Mouse (Mus musculus) left cerebral cortex, adult 18-20 months (tissue): Measurements from ENCODE around the gene Clec12a. TPM values are rescaled to one million over a fixed set of nuclear protein-coding genes. Genes with fewer than 3 reads are reported as not detected.

Experiments used
- DNase-seq, 2 experiments: peaks; one replicate each; pipeline ENCODE4 v3.0.0; 2021 to 2022; ENCODE audit warnings: low spot score in 2 of 2, mixed read lengths in 1 of 2
- total RNA-seq, 2 experiments: library from RNA; stranded (reverse); gene quantifications; 2 replicates each; pipeline ENCODE4 v1.2.3; 2021

Gene Clec12a
- total RNA-seq, 2 experiments from 2014 or later: 0.23 to 0.28 TPM

DNA sequence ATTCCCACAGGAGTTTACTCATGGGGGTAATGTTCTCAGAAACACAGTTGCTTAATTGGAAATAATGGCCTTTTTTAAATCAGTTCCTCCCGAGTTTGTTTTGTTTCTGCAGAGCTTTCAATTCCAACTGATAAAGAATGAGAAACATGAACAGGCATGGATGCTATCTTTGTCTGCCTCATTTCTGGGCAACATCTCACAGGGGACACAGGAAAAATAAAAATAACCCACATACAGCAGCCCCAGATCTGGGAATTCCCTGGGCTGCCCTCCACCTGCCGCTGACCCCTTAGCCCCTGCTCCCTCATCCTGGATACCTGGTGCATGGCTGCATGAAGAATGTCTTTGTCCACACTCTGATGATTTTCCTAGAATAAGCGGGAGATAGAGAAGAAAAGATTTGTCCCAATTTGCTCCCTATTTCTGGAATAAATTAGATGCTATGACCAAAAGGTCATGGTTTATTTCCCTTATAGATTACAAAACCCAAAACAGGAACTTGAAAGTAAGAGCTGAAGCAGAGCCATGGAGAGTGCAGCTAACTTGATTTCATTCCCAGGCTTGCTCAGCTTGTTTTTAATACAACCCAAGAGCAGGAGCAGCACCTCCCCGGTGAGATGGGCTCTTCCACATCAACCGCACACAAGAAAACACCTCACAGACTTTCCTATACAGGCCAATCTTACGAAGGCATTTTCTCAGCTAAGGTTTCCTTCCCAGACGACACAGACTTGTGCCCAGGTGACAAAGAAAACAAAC is 27.1 kb downstream of the Clec12a start:
- no peak for DNase-seq

DNA sequence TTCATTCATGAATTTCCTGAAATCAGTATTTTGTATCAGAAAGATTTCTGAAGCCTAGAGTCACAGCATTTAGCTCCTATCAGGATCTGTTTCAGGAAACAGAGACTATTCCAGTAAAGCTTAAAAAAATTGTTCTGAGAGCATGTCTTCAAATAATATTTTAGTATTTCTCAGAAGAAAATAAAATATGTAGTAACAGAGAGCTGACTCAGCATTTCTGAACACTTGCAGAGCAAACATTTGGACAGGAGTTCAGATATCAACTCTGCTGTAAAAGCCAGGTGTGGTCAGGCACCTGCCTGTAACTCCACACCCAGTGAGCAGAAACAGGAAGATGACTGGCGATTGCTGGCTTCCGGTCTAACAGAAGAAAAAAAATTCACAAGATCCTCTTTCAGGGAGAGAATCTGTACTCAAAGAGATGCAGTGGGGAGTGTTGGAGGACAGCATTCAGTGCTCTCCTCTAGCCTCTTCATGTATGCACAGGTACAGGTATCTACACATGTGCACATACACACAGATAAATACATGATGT is 32.5 kb downstream of the Clec12a start:
- no peak for DNase-seq

DNA sequence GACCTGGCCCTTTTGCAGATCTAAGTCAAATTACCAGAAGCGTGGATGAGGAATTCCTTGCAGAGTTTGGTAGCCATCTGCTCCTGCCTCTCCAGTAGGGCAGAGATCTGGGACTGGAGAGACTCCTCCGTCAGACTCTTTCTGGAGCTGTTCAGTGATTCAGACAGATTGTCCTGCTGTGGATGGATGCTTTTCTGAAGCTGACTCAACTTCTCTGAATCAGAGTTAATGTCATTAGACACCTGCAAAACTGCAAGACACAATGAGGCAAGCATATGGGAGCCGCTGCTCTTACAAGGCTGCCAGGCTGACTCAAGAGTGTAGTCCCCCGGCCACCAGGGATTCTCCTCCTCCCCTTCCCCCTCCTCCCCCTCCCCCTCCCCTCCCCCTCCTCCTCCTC is 38.0 kb downstream of the Clec12a start:
- DNase-seq: no peak

DNA sequence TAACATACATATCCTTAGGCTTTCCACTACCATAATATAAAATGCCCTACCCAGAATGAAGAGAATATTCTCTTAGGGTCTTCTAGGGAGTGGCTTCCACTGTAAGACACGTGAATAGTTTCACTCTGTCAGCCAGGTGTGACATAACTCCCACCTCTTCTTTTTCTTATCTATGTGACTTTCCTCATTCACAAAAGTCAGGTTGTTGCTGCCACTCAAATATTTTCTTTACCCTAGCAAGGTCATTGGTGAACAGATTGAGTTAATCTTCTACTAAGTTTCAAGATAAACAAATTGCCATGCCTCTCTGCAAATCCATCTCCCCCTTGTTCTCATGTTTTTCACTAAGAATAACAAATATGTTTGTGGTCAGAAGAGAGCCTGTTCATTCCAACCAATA is 39.2 kb downstream of the Clec12a start:
- no peak for DNase-seq

DNA sequence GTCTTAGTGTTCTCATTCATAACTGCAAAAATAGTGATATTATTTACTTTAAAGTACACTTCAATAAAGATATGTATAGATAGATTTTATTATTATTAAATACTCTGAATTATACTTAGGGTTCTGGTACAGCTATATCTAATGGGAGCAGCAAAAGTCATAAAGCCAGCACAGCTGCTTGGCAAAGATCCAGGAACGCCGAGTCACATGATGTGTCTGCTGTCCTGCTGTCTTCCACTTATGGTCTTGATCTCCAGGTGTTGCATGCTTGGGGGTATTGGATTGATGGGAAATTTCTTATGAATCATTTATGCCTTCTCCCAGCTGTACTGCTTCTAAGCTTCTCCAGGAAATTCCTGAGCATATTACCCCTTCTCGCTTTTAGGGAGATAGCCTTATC is 41.0 kb downstream of the Clec12a start:
- no peak for DNase-seq

DNA sequence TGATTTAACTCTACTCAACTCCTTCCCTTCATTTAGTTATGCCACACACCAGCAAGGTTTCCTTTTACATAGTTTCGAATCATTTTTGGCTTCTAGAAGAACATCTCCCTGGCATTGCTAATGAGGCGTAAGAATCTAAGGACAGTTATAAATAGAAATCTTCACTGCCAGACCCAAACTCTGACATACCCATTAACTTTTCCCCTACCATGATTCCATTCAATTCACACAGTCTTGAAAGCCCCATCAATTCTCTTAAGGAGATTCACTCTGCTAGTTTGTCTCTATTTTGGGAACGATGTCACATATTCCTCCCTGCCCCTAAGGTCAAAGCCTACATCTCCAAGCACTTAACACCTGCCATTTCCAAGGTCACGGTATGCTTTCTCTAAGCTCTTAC is 42.5 kb downstream of the Clec12a start:
- DNase-seq: no peak

DNA sequence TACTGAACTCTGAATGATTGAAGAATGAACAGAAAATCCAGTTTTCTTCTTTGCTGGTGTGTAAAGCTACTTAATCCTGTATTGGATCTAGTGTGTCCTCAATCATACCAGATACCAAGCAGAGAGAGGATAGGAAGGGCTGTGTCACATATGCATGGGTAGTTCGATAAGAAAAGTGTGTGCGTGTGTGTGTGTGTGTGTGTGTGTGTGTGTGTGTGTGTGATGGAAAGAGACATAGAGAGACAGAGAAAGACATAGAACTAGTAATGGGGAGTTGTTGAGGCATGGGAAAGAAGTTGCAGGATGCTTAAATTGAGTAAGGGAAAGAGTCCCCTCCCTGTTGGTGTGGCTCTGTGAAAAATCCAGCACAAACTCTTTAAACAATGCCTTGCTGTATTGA is 43.3 kb downstream of the Clec12a start, which contains the start of gene Clec12b:
Clec12b (minus strand) TSS at position 101 of the 400 bp plus-strand sequence.
- no peak for DNase-seq

DNA sequence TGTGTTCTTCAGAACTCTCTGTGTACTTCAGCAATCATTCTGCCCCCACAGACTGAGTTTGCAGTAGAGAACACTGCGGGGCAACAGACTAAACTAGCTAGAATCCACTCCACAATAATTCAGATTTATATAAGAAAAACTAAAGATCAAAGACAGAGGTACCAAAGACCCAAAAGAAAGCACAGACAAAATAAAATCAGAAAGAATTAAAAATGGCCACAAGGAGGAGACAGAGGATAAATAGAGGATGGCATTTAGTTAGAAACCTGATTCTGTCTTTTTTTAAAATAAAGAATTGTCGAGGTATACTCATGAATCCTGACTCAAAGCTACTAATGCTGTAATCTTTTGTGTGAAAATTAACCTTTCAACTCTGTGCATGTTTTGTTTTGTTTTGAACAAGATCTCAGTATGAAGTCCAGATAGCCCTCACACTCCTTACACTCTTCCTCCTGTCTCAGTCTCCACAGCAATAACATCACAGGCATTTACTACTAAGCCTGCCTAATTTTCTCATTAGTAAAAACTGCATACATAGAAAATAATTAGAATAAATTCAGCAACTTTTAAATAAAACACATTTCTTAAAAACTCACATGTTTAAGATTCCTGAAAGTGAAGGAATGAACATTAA is 50.7 kb downstream of the Clec12a start:
- DNase-seq: no peak

DNA sequence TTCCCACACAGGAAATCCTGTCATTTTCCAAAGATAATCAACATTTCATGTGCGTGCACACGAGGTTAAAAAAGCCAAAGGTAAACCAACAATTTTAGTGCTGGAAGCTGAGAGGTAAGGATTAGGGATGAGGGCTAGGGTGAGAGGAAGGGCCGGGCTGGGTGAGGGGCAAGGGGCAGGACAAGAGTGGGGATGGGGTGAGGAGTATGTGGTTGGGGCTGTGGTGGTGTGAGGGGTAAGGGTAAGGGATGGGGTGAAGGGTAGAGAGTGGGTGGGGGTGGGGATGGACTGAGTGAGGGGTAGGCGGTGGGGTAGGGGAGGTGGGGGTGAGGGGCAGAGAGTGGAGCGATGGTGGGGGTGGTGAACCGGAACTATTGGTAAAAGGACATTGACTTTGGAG is 51.2 kb downstream of the Clec12a start:
- no peak for DNase-seq

DNA sequence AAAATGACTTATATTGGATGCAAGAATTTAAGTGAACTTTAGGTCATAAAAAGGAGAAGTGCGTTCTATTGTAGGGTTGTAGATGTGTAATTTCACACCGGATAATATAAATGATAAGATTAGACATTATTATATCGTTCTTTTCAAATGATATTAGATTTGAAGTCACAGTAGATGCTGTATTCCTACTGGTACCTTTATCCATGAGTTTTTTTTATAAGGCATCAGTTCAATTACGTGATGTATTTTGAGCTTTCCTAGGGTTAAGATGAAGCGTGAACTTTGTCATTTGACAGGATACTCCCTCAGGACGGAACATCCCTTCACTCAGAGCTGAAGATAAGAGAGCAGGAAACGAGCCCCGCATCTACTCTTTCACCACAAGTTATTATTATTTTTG is 54.5 kb downstream of the Clec12a start, which contains the start of gene Clec1b:
Clec1b (plus strand) TSS at position 301 of the 400 bp plus-strand sequence.
- no peak for DNase-seq

DNA sequence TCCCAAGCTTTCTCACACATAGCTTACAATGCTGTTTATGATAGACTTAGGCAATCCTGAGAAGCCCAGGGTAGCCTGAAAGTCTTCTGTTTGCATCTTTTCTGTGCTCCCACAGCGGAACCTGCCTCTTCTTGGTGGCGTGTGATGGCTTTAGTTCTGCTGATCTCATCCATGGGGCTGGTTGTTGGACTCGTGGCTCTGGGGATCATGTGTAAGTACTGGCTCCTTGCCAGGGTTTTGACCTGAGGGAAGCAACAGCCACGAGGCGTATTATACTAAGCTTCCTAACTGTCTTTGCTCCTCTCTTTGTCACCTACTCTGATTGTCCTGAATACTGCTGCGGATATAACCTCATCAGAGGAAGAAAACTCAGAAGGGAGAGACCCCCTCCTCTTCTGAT is 57.5 kb downstream of the Clec12a start:
- no peak for DNase-seq

DNA sequence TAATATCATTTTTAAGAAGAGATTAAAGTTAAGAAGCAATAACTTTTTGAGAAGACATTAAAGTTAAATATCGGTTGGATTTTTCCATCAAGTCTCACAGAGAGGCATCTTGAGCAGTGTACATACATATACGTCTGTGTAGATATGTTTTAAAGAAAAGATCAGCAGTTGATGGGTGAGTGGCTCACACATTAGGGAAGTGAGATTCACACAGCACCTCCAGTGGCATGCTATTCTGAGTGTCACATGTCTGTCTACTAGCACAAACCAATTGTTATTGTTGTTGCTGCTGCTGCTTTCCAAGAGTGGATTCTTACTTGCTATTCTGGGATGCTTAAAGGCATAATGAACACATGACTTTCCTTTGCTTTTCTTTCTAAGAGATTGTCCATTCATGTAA is 59.9 kb downstream of the Clec12a start:
- DNase-seq: no peak

DNA sequence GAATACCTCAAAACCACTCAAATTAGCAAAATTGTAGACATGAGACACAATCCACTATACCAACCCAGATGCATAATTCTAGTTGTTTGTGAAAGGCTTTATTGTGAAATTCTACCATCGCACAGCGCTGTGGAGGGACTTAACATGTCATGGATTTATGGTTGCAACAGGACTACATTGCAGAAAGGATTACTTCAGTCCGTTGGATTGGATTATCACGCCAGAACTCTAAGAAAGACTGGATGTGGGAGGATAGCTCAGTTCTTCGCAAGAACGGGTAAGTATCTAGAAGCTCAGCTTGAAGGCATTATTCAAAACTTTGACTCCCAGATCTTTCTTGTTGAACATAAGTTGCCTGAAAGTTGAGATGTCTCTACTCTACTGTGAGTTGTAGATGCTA is 60.9 kb downstream of the Clec12a start:
- DNase-seq: no peak

DNA sequence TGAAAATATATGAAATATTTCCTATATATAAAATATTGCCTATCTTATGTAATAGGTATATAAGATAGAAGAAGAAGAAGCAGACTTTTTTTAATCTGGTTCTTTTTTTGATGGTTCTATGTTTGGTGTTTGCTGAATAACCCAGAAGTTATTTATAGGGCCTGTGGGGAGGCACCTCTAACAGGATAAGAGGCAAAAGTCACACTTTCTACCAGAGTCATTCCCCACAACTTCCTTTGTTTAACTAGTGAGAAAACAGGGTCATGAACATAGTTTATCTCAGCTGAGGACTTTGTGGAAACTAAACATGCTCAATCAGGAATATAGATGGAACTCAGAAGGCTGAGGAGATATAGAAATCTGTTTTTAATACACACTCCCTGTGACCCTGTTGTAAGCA is 63.5 kb downstream of the Clec12a start:
- no peak for DNase-seq

DNA sequence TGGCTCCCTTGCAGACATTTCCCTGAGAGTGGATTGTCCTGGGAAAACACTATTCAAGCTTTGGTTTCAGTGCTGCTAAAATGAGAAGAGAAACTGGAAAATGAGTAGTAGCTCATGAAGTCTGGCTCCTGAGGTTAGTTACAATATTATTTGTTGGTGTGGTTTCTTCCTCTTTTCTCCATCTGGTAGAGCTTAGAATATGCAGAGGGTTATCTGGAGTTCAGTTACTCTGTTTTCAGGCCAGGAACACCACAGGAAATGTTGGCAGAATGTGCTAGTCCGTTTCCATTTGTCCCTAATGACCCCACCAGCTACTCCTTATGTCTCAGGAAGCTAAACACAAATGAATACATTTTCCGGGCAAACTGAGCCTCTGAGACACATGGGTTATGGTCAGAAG is 64.8 kb downstream of the Clec12a start:
- DNase-seq: no peak

DNA sequence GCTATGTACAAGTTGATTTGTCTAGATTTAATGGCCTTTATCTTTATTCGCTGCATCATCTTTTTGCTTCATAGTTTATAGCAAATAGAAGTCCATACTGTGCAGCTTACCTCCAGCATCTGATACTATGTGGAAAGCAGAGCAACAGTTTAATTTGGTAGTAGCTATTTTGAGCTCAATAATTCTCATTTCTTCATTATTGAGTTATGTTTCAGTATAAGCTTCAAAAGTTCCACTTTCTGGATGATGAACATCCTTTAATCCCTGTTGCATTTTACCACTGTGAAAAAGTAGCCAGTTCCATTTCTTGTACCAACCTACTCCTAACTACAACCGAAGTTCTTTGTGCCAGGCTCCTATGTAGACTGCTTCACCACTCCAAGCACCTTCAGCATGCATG is 66.1 kb downstream of the Clec12a start, which contains the start of gene Clec9a:
Clec9a (plus strand) TSS at position 301 of the 400 bp plus-strand sequence.
- DNase-seq: no peak

DNA sequence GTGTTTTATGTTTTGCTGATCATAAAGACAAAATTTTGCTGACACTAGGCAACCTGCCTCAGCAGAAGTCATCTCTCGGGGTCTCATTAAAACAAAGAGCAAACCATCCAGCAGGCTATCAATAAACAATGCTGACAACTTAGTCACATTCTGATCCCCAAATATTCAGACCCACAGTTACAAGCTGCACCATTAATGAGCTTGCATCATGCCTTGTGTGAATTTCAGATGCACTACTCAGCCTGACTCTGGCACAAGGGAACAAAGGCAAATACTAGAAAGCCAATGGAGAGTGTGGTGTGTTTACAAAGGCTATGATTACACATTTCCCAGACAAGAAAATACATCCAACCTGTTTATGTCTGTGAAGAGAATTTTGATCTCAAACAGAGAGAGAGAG is 71.7 kb downstream of the Clec12a start:
- no peak for DNase-seq

Other genes starting within 250 kb of the Clec12a start
- not detected for gene Clec2e, start 241.8 kb upstream of the Clec12a start, total RNA-seq
- 1 to 10 TPM; 6.2 to 8.1 TPM for gene Clec2d, start 162.1 kb upstream of the Clec12a start, total RNA-seq
- not detected for gene Cd69, start 67.3 kb upstream of the Clec12a start, total RNA-seq
- gene 4922502D21Rik, start 10.9 kb upstream of the Clec12a start, total RNA-seq: not detected
- gene Clec12b, start 43.2 kb downstream of the Clec12a start, total RNA-seq: not detected
- gene Clec1b, start 54.6 kb downstream of the Clec12a start, total RNA-seq: under 1 TPM in 1 of 2 experiments, not detected in 1; 0.72 TPM
- not detected for gene Clec9a, start 66.2 kb downstream of the Clec12a start, total RNA-seq
- 1 to 10 TPM; 1.0 to 1.2 TPM for gene Clec1a, start 109.3 kb downstream of the Clec12a start, total RNA-seq
- gene Olr1, start 164.5 kb downstream of the Clec12a start, total RNA-seq: not detected
- gene Tmem52b, start 169.9 kb downstream of the Clec12a start, total RNA-seq: not detected
- 100 to 1,000 TPM; 814 to 828 TPM for gene Gabarapl1, start 190.5 kb downstream of the Clec12a start, total RNA-seq
- gene Klre1, start 235.2 kb downstream of the Clec12a start, total RNA-seq: not detected
- gene Klrd1, start 249.1 kb downstream of the Clec12a start, total RNA-seq: not detected